Mouse (Mus musculus) limb, embryonic 15.5 days (tissue): ENCODE results near the gene Carns1. TPM values are rescaled to one million over a fixed set of nuclear protein-coding genes. Genes with fewer than 3 reads are reported as not detected.

Experiments used
- ATAC-seq: fragments of 200-750 bp; cut with Nextera tagmentation; 2 replicates; pipeline ENCODE4 v1.8.0; 2017; ENCODE audit warnings: low read depth, moderate TSS enrichment; ENCODE audit not compliant: insufficient number of reproducible peaks, low FRiP score, low TSS enrichment
- H3K27ac ChIP-seq: fragments of 300-500 bp; sonication (generic); 2 replicates; pipeline ENCODE4 v1.5.1; 2015; ENCODE audit warnings: moderate library complexity, mild to moderate bottlenecking, inconsistent platforms
- H3K27me3 ChIP-seq: fragments of 300-500 bp; sonication (generic); 2 replicates; pipeline ENCODE4 v1.6.1; 2015; ENCODE audit warnings: inconsistent platforms
- H3K36me3 ChIP-seq: fragments of 300-500 bp; sonication (generic); 2 replicates; pipeline ENCODE4 v1.6.1; 2015; ENCODE audit warnings: inconsistent platforms
- H3K4me1 ChIP-seq: fragments of 300-500 bp; sonication (generic); 2 replicates; pipeline ENCODE4 v1.6.1; 2015; ENCODE audit warnings: inconsistent platforms
- H3K4me2 ChIP-seq: fragments of 300-500 bp; sonication (generic); 2 replicates; pipeline ENCODE4 v1.6.1; 2015; ENCODE audit warnings: mild to moderate bottlenecking, inconsistent platforms
- H3K4me3 ChIP-seq: fragments of 300-500 bp; sonication (generic); 2 replicates; pipeline ENCODE4 v1.5.1; 2015; ENCODE audit warnings: mild to moderate bottlenecking, inconsistent platforms
- H3K9ac ChIP-seq: fragments of 300-500 bp; sonication (generic); 2 replicates; pipeline ENCODE4 v1.6.1; 2015; ENCODE audit warnings: inconsistent platforms
- H3K9me3 ChIP-seq: fragments of 300-500 bp; sonication (generic); 2 replicates; pipeline ENCODE4 v1.6.1; 2016; ENCODE audit warnings: inconsistent platforms
- WGBS: fragments of 180-500 bp; shearing (Covaris S2); methylation state at CpG from one replicate; pipeline ENCODE4 v1.1.7; 2015; 5-methylcytosine and 5-hydroxymethylcytosine counted together
- polyA plus RNA-seq: library from polyadenylated mRNA; unstranded; fragments of >200 nt; fragmentation: Nextera tagmentation; extraction: Ambion mirVana; gene quantifications from 2 replicates; pipeline ENCODE4 v1.2.1, GENCODE M21; 2015

Gene Carns1
- polyA plus RNA-seq, 1 experiment from 2014 or later = 1.8 TPM

GRCm38 (mm10) chr19:4166678-4167476 lies 8.4 kb downstream of the Carns1 start:
- WGBS = 71% methylated on average over 9 of the region's 9 CpGs
- no peak overlapping the region for H3K9ac ChIP-seq
- no peaks in the 10 kb centered on the region for H3K9me3 ChIP-seq
- peaks cover 3% of the 10 kb centered on the region for H3K36me3 ChIP-seq
- H3K27ac ChIP-seq = no peak overlapping the region
- no peak overlapping the region for H3K4me2 ChIP-seq
- H3K27me3 ChIP-seq = no peaks in the 10 kb centered on the region
- no peak for ATAC-seq
- H3K4me1 ChIP-seq = peaks cover 40% of the 10 kb centered on the region
- no peak overlapping the region for H3K4me3 ChIP-seq

GRCm38 (mm10) chr19:4164721-4165120 lies 10.6 kb downstream of the Carns1 start:
- no peak for ATAC-seq
- peaks cover 22% of the 10 kb centered on the region for H3K4me1 ChIP-seq
- H3K27me3 ChIP-seq = no peaks in the 10 kb centered on the region
- H3K27ac ChIP-seq = no peak overlapping the region
- H3K9ac ChIP-seq = no peak overlapping the region
- H3K4me2 ChIP-seq = no peak overlapping the region
- H3K36me3 ChIP-seq = peaks cover 21% of the 10 kb centered on the region
- no peaks in the 10 kb centered on the region for H3K9me3 ChIP-seq
- 79% methylated on average over 2 of the region's 2 CpGs for WGBS
- no peak overlapping the region for H3K4me3 ChIP-seq

- Histone ChIP-seq H3K9ac (no peak overlapping the region), H3K27ac (no peak overlapping the region), H3K4me3 (no peak overlapping the region), H3K27me3 (no peaks in the 10 kb centered on the region), H3K9me3 (no peaks in the 10 kb centered on the region), H3K36me3 (peaks cover 27% of the 10 kb centered on the region), H3K4me2 (no peak overlapping the region), H3K4me1 (peaks cover 19% of the 10 kb centered on the region)
- no peak for ATAC-seq
- WGBS = 74% methylated on average over 3 of the region's 3 CpGs
Observed at GRCm38 (mm10) chr19:4164100-4164499, 11.2 kb downstream of the Carns1 start.

GRCm38 (mm10) chr19:4163543-4163887 lies 11.8 kb downstream of the Carns1 start:
- Histone ChIP-seq H3K27ac (peak overlapping the region; percentile 75), H3K27me3 (no peaks in the 10 kb centered on the region), H3K4me3 (peak overlapping the region; percentile 73), H3K4me2 (peak overlapping the region; percentile 85), H3K36me3 (peaks cover 33% of the 10 kb centered on the region), H3K9ac (peak overlapping the region; percentile 73; the same call in 1 of the 2 replicates), H3K4me1 (peaks cover 17% of the 10 kb centered on the region), H3K9me3 (no peaks in the 10 kb centered on the region)
- no peak for ATAC-seq
- WGBS = 40% methylated on average over 4 of the region's 4 CpGs

- Histone ChIP-seq H3K4me2 (peak within 1 kb of the TSS; percentile 85), H3K4me3 (peak within 1 kb of the TSS; percentile 73), H3K27ac (peak within 1 kb of the TSS; percentile 75), H3K9ac (peak within 1 kb of the TSS; percentile 73), H3K36me3 (peaks cover 39% of the 10 kb centered on the region), H3K9me3 (no peaks in the 10 kb centered on the region), H3K27me3 (no peaks in the 10 kb centered on the region), H3K4me1 (peaks cover 16% of the 10 kb centered on the region)
- 6% methylated on average over 42 of the region's 42 CpGs for WGBS
- ATAC-seq = peak; percentile 85
Observed at GRCm38 (mm10) chr19:4162646-4163542, 12.4 kb downstream of the Carns1 start, which contains the start of gene Rps6kb2. Gene Rps6kb2 (minus strand): TSS chr19:4163354.

- no peaks in the 10 kb centered on the region for H3K9me3 ChIP-seq
- no peak for ATAC-seq
- 97% methylated on average over 8 of the region's 8 CpGs for WGBS
Observed at GRCm38 (mm10) chr19:4159049-4159448, 16.2 kb downstream of the Carns1 start.

GRCm38 (mm10) chr19:4156771-4157170 lies 18.5 kb downstream of the Carns1 start:
- no peak for ATAC-seq
- WGBS = 90% methylated on average over 12 of the region's 12 CpGs

More at GRCm38 (mm10) chr19:4159049-4159448, 16.2 kb downstream of the Carns1 start:
- Histone ChIP-seq H3K4me3 (no peak overlapping the region), H3K9ac (no peak overlapping the region), H3K36me3 (peaks cover 66% of the 10 kb centered on the region), H3K27me3 (no peaks in the 10 kb centered on the region), H3K4me1 (peaks cover 16% of the 10 kb centered on the region), H3K27ac (no peak overlapping the region), H3K4me2 (no peak overlapping the region)

GRCm38 (mm10) chr19:4156073-4156579 lies 19.2 kb downstream of the Carns1 start:
- Histone ChIP-seq H3K4me2 (no peak overlapping the region), H3K9ac (no peak overlapping the region), H3K27ac (no peak overlapping the region), H3K4me3 (no peak overlapping the region), H3K36me3 (peaks cover 81% of the 10 kb centered on the region), H3K4me1 (no peaks in the 10 kb centered on the region), H3K9me3 (no peaks in the 10 kb centered on the region), H3K27me3 (no peaks in the 10 kb centered on the region)
- 77% methylated on average over 20 of the region's 20 CpGs for WGBS
- no peak for ATAC-seq

More at GRCm38 (mm10) chr19:4156771-4157170, 18.5 kb downstream of the Carns1 start:
- no peaks in the 10 kb centered on the region for H3K9me3 ChIP-seq
- H3K4me2 ChIP-seq = no peak overlapping the region
- peaks cover 83% of the 10 kb centered on the region for H3K36me3 ChIP-seq
- peaks cover 1% of the 10 kb centered on the region; the same call in 1 of the 2 replicates for H3K4me1 ChIP-seq
- no peak overlapping the region for H3K4me3 ChIP-seq
- no peak overlapping the region for H3K27ac ChIP-seq
- no peak overlapping the region for H3K9ac ChIP-seq
- H3K27me3 ChIP-seq = no peaks in the 10 kb centered on the region

- WGBS = 81% methylated on average over 6 of the region's 6 CpGs
- no peak overlapping the region; the same call in 1 of the 2 replicates for H3K27ac ChIP-seq
Observed at GRCm38 (mm10) chr19:4155223-4156072, 19.8 kb downstream of the Carns1 start.

GRCm38 (mm10) chr19:4154437-4155222 lies 20.6 kb downstream of the Carns1 start:
- H3K9me3 ChIP-seq = no peaks in the 10 kb centered on the region
- ATAC-seq = no peak
- peaks cover 7% of the 10 kb centered on the region for H3K4me1 ChIP-seq
- H3K9ac ChIP-seq = no peak overlapping the region
- H3K27ac ChIP-seq = no peak overlapping the region; the same call in 1 of the 2 replicates
- no peak overlapping the region for H3K4me3 ChIP-seq
- no peak overlapping the region for H3K4me2 ChIP-seq
- no peaks in the 10 kb centered on the region for H3K27me3 ChIP-seq
- WGBS = 78% methylated on average over 13 of the region's 13 CpGs
- H3K36me3 ChIP-seq = peaks cover 84% of the 10 kb centered on the region

More at GRCm38 (mm10) chr19:4155223-4156072, 19.8 kb downstream of the Carns1 start:
- Histone ChIP-seq H3K36me3 (peaks cover 82% of the 10 kb centered on the region), H3K9ac (0 out of 2 replicates have a peak overlapping the region, but pooled peaks have one; percentile 14), H3K9me3 (no peaks in the 10 kb centered on the region), H3K4me2 (no peak overlapping the region), H3K27me3 (no peaks in the 10 kb centered on the region), H3K4me3 (no peak overlapping the region), H3K4me1 (no peaks in the 10 kb centered on the region)
- no peak for ATAC-seq
